In the genomic region with DNA sequence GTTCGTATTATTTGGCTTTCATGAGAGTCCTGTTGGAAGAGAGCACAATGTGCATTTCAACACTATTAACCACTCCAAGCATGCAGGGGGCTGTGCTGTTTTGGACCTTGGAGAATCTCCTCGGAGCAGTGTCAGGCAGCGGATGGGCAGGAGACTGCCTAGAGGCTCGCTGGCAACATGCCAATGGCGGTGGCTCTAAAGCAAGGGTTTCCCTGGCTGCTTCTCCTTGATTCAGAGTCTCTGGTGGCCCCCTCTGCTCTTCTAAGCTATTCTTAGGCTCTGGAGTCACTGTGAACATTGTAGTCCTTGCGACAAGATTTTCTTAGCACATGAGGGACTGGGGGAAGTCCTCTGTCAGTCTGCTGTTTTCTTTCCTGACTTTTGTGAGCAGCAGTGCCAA, we compare ENCODE assay signal across 9 mouse cellular contexts. TPM values are rescaled to one million over a fixed set of nuclear protein-coding genes. Genes with fewer than 3 reads are reported as not detected.
DNase-seq lines count a peak whose midpoint lies in the region; ATAC-seq and TF ChIP-seq lines count a peak whose summit lies in the region.
"Had no signal": no experiment of that assay in that cellular context is flagged by ENCODE, and none has a peak within 500 bp of the region (broad histone marks: within the 10 kb centered on the region; RNA-seq: fewer than 3 reads in every experiment).

No protein-coding gene starts in this region.

- H3K27ac ChIP-seq in lung, embryonic 14.5 days (ENCODE audit: low read depth): peak overlapping the region; percentile 86
- H3K27ac ChIP-seq in embryonic facial prominence, embryonic 11.5 days (replicated peaks; ENCODE audit: low read depth, low read length): 0 out of 2 replicates have a peak overlapping the region, but pooled peaks have one; percentile 22
- 0 out of 2 replicates have a peak overlapping the region, but pooled peaks have one; percentile 19 for H3K27ac ChIP-seq in hindbrain, embryonic 10.5 days
- H3K27ac ChIP-seq in liver, embryonic 11.5 days (ENCODE audit: low read depth, low read length): peak overlapping the region; percentile 8; the same call in 1 of the 2 replicates

- no peaks in the 10 kb centered on the region for H3K27me3 ChIP-seq in lung, embryonic 14.5 days (ENCODE audit: insufficient read depth, low read length)
- H3K27me3 ChIP-seq in embryonic facial prominence, embryonic 11.5 days (ENCODE audit: control insufficient read depth, insufficient read depth, low read length): no peaks in the 10 kb centered on the region
- no peaks in the 10 kb centered on the region for H3K27me3 ChIP-seq in hindbrain, embryonic 10.5 days (ENCODE audit: insufficient read depth, poor library complexity, severe bottlenecking)
- no peaks in the 10 kb centered on the region for H3K27me3 ChIP-seq in liver, embryonic 11.5 days (replicated peaks; ENCODE audit: control insufficient read depth, insufficient read depth, low read length)
- H3K27me3 ChIP-seq: Patski had no signal

- no peaks in the 10 kb centered on the region for H3K36me3 ChIP-seq in lung, embryonic 14.5 days (ENCODE audit: insufficient read depth)
- H3K36me3 ChIP-seq in embryonic facial prominence, embryonic 11.5 days (replicated peaks; ENCODE audit: control insufficient read depth, insufficient read depth, low read depth, low read length): no peaks in the 10 kb centered on the region; the same call in 1 of the 2 replicates
- peaks cover 33% of the 10 kb centered on the region for H3K36me3 ChIP-seq in hindbrain, embryonic 10.5 days
- no peaks in the 10 kb centered on the region for H3K36me3 ChIP-seq in liver, embryonic 11.5 days (ENCODE audit: control insufficient read depth, insufficient read depth, low read length)

- H3K9ac ChIP-seq in lung, embryonic 14.5 days: no peak overlapping the region
- no peak overlapping the region for H3K9ac ChIP-seq in embryonic facial prominence, embryonic 11.5 days (replicated peaks; ENCODE audit: low read length)
- H3K9ac ChIP-seq in liver, embryonic 11.5 days (ENCODE audit: low read depth, low read length): no peak overlapping the region

- 0 out of 2 replicates have a peak, but pooled peaks cover 3% of the 10 kb centered on the region for H3K9me3 ChIP-seq in lung, embryonic 14.5 days (ENCODE audit: low read depth, low read length)
- no peaks in the 10 kb centered on the region for H3K9me3 ChIP-seq in embryonic facial prominence, embryonic 11.5 days (replicated peaks; ENCODE audit: control insufficient read depth, low read length)
- H3K9me3 ChIP-seq in hindbrain, embryonic 10.5 days: peaks cover 5% of the 10 kb centered on the region; the same call in 1 of the 2 replicates
- no peaks in the 10 kb centered on the region for H3K9me3 ChIP-seq in liver, embryonic 11.5 days (ENCODE audit: control insufficient read depth, low read length)

- H3K4me2 ChIP-seq in lung, embryonic 14.5 days: peak overlapping the region; percentile 36
- no peak overlapping the region for H3K4me2 ChIP-seq in embryonic facial prominence, embryonic 11.5 days (ENCODE audit: low read depth, low read length)
- H3K4me2 ChIP-seq in liver, embryonic 11.5 days: no peak overlapping the region

- H3K4me3 ChIP-seq in lung, embryonic 14.5 days (ENCODE audit: low read depth, low read length): no peak overlapping the region
- H3K4me3 ChIP-seq in embryonic facial prominence, embryonic 11.5 days (ENCODE audit: low read depth, low read length): no peak overlapping the region
- H3K4me3 ChIP-seq in hindbrain, embryonic 10.5 days: no peak overlapping the region
- no peak overlapping the region for H3K4me3 ChIP-seq in liver, embryonic 11.5 days (ENCODE audit: low read depth, low read length)

- DNase-seq in lung, embryonic 14.5 days: peak; percentile 89
- no peak for DNase-seq in lung, postnatal 36 days
- DNase-seq in embryonic facial prominence, embryonic 11.5 days (ENCODE audit: low spot score): no peak
- no peak for DNase-seq in hindbrain, embryonic 10.5 days (ENCODE audit: low spot score)
- no peak for DNase-seq in liver, embryonic 11.5 days (ENCODE audit: low spot score)
- DNase-seq in layer of hippocampus, postnatal 25 days (ENCODE audit: extremely low spot score in 1 of 2, low spot score in 1 of 2): no peak
- DNase-seq in layer of hippocampus, adult 9-11 months: no peak

- H3K4me1 ChIP-seq in lung, embryonic 14.5 days (ENCODE audit: insufficient read depth): peaks cover 32% of the 10 kb centered on the region
- no peaks in the 10 kb centered on the region for H3K4me1 ChIP-seq in embryonic facial prominence, embryonic 11.5 days (ENCODE audit: control insufficient read depth, insufficient read depth, low read length)
- H3K4me1 ChIP-seq in hindbrain, embryonic 10.5 days (replicated peaks): peaks cover 13% of the 10 kb centered on the region
- peaks cover 26% of the 10 kb centered on the region for H3K4me1 ChIP-seq in liver, embryonic 11.5 days (replicated peaks; ENCODE audit: control insufficient read depth, insufficient read depth, low read length)

- TF ChIP-seq CTCF in lung, embryonic 14.5 days (IDR thresholded peaks at IDR 0.05; ENCODE audit: low read depth): no peak

- ATAC-seq in lung, embryonic 14.5 days (ENCODE audit: insufficient read depth): peak; percentile 70
- ATAC-seq in embryonic facial prominence, embryonic 11.5 days (replicated peaks; ENCODE audit: insufficient number of reproducible peaks, low FRiP score, low TSS enrichment, low read depth): no peak
- ATAC-seq in liver, embryonic 11.5 days (replicated peaks; ENCODE audit: low FRiP score): 0 out of 2 replicates have a peak, but pooled peaks have one; percentile 29
- no peak for ATAC-seq in megakaryocyte progenitor cell, adult 5-6 weeks (replicated peaks; ENCODE audit: poor library complexity)

- WGBS in lung, embryonic 14.5 days: 14% methylated on average over 6 of the region's 6 CpGs
- WGBS in embryonic facial prominence, embryonic 11.5 days: 76% methylated on average over 6 of the region's 6 CpGs
- WGBS in hindbrain, embryonic 10.5 days: 81% methylated on average over 6 of the region's 6 CpGs
- WGBS in liver, embryonic 11.5 days: 68% methylated on average over 6 of the region's 6 CpGs

RNA-seq across cellular contexts. Expression of a gene that starts 33.5 kb away (rescaled TPM):
- 24.5 and 27.1 TPM in 2 replicates for polyA plus RNA-seq in lung, embryonic 14.5 days (2014; fragmentation: Nextera tagmentation; extraction: Ambion mirVana)
- 27.3 and 32.7 TPM in 2 replicates for polyA plus RNA-seq in embryonic facial prominence, embryonic 11.5 days (2014; fragmentation: Nextera tagmentation; extraction: Ambion mirVana)
- 26.5 and 32.7 TPM in 2 replicates for polyA plus RNA-seq in hindbrain, embryonic 10.5 days (2016; fragmentation: Nextera tagmentation; extraction: Ambion mirVana)
- 9.8 and 12.9 TPM in 2 replicates for polyA plus RNA-seq in liver, embryonic 11.5 days (2014; fragmentation: Nextera tagmentation; extraction: Ambion mirVana)
- total RNA-seq in megakaryocyte progenitor cell, adult 5-6 weeks (2015): 0.20 and 0.44 TPM in 2 replicates
- total RNA-seq in megakaryocyte progenitor cell, adult 5-6 weeks (2017): 0.08 and 0.27 TPM in 2 replicates
- 1 to 10 TPM; 2.5 to 3.4 TPM for total RNA-seq in layer of hippocampus, postnatal 25 days (2021)

Comparison
In these comparisons a context has a peak if more than half of its experiments do, and no peak if none do; other contexts are left out.
1. ATAC-seq: peak in lung, embryonic 14.5 days (single experiment) and liver, embryonic 11.5 days (single experiment); none in embryonic facial prominence, embryonic 11.5 days (single experiment) and megakaryocyte progenitor cell, adult 5-6 weeks (single experiment).
2. H3K27ac ChIP-seq: peak in every context shown above with its lines; median percentile 86 in lung, embryonic 14.5 days; 22 in embryonic facial prominence, embryonic 11.5 days; 19 in hindbrain, embryonic 10.5 days; 8 in liver, embryonic 11.5 days.